8 mouse cellular contexts compared by ENCODE assay signal in genomic region chr8:86585118-86585517, GRCm38 (mm10). TPM values are rescaled to one million over a fixed set of nuclear protein-coding genes. Genes with fewer than 3 reads are reported as not detected.
DNase-seq lines count a peak whose midpoint lies in the region; ATAC-seq and TF ChIP-seq lines count a peak whose summit lies in the region.

No protein-coding gene starts in this region.

- H3K4me2 ChIP-seq in intestine, postnatal 0 days (replicated peaks; ENCODE audit: low read depth) = peak overlapping the region; percentile 82
- peak overlapping the region; percentile 54 for H3K4me2 ChIP-seq in midbrain, embryonic 11.5 days

- H3K9ac ChIP-seq in intestine, postnatal 0 days (ENCODE audit: low read depth, low read length) = no peak overlapping the region; the same call in 1 of the 2 replicates
- peak overlapping the region; percentile 50; the same call in 1 of the 2 replicates for H3K9ac ChIP-seq in midbrain, embryonic 11.5 days (ENCODE audit: low read length)

- no peaks in the 10 kb centered on the region for H3K27me3 ChIP-seq in intestine, postnatal 0 days (replicated peaks; ENCODE audit: control insufficient read depth, insufficient read depth, low read length)
- H3K27me3 ChIP-seq in midbrain, embryonic 11.5 days (ENCODE audit: control insufficient read depth, insufficient read depth, low read length) = no peaks in the 10 kb centered on the region

- H3K9me3 ChIP-seq in intestine, postnatal 0 days (ENCODE audit: control insufficient read depth) = no peaks in the 10 kb centered on the region
- H3K9me3 ChIP-seq in midbrain, embryonic 11.5 days (ENCODE audit: control insufficient read depth, low read length) = no peaks in the 10 kb centered on the region

- H3K36me3 ChIP-seq in intestine, postnatal 0 days (ENCODE audit: control insufficient read depth, insufficient read depth) = no peaks in the 10 kb centered on the region
- no peaks in the 10 kb centered on the region for H3K36me3 ChIP-seq in midbrain, embryonic 11.5 days (ENCODE audit: control insufficient read depth, insufficient read depth, low read length)

- H3K27ac ChIP-seq in intestine, postnatal 0 days (ENCODE audit: low read depth, low read length) = no peak overlapping the region
- H3K27ac ChIP-seq in midbrain, embryonic 11.5 days (ENCODE audit: low read depth, low read length) = no peak overlapping the region

- H3K4me3 ChIP-seq in intestine, postnatal 0 days (ENCODE audit: low read depth, low read length) = peak overlapping the region; percentile 42
- H3K4me3 ChIP-seq in midbrain, embryonic 11.5 days (ENCODE audit: low read depth, low read length) = peak overlapping the region; percentile 31

- TF ChIP-seq CTCF in intestine, postnatal 0 days (IDR thresholded peaks at IDR 0.05; ENCODE audit: low read depth) = peak; percentile 87

- peak; percentile 91 for ATAC-seq in granulocyte monocyte progenitor cell, adult 5-6 weeks (replicated peaks; ENCODE audit: poor library complexity, severe bottlenecking)
- no peak for ATAC-seq in intestine, postnatal 0 days
- peak; percentile 82 for ATAC-seq in midbrain, embryonic 11.5 days (ENCODE audit: low FRiP score)

- no peaks in the 10 kb centered on the region for H3K4me1 ChIP-seq in intestine, postnatal 0 days (replicated peaks; ENCODE audit: control insufficient read depth, insufficient read depth, low read length)
- no peaks in the 10 kb centered on the region for H3K4me1 ChIP-seq in midbrain, embryonic 11.5 days (ENCODE audit: control insufficient read depth, insufficient read depth, low read length)

- 5% methylated on average over 11 of the region's 11 CpGs for WGBS in intestine, postnatal 0 days
- WGBS in midbrain, embryonic 11.5 days = 5% methylated on average over 11 of the region's 11 CpGs

- intact Hi-C loops in left cerebral cortex, postnatal 4 days (cut with DNase I) = loop anchor here (1.0 to 5.0 kb wide), 3 partner anchors 322 to 982 kb away; no protein-coding TSS in a partner anchor

- peak; percentile 87 for DNase-seq in adrenal gland, postnatal 10 days
- DNase-seq in embryo, embryonic 9.5 days (ENCODE audit: extremely low spot score) = peak; percentile 85
- peak; percentile 91 for DNase-seq in left cerebral cortex, postnatal 4 days
- peak; percentile 96 for DNase-seq in midbrain, embryonic 11.5 days (ENCODE audit: low spot score, missing footprints)
- DNase-seq in right cerebral cortex, postnatal 4 days = peak; percentile 91
- DNase-seq in yolk sac, embryonic 10.5 days (ENCODE audit: low spot score) = peak; percentile 74

RNA-seq across cellular contexts. Expression of gene Abcc12, which starts 4.6 kb away (rescaled TPM):
- under 1 TPM; 0.18 to 0.21 TPM for total RNA-seq in adrenal gland, postnatal 10 days (2021)
- total RNA-seq in granulocyte monocyte progenitor cell, adult 5-6 weeks (2014; fragmentation: Nextera tagmentation) = not detected in 2 replicates
- not detected in 2 replicates for total RNA-seq in granulocyte monocyte progenitor cell, adult 5-6 weeks (2017)
- 0.07 TPM in 1 of 2 replicates, not detected in the other for polyA plus RNA-seq in intestine, postnatal 0 days (2015; fragmentation: Nextera tagmentation; extraction: Ambion mirVana)
- under 1 TPM; 0.32 to 0.56 TPM for total RNA-seq in left cerebral cortex, postnatal 4 days (2021)
- 0.04 and 0.05 TPM in 2 replicates for polyA plus RNA-seq in midbrain, embryonic 11.5 days (2014; fragmentation: Nextera tagmentation; extraction: Ambion mirVana)

RNA-seq across cellular contexts. Expression of gene Lonp2, which starts 38.7 kb away (rescaled TPM):
- total RNA-seq in adrenal gland, postnatal 10 days (2021) = 100 to 1,000 TPM; 131 to 138 TPM
- 29.4 and 31.9 TPM in 2 replicates for total RNA-seq in granulocyte monocyte progenitor cell, adult 5-6 weeks (2014; fragmentation: Nextera tagmentation)
- 41.1 and 44.9 TPM in 2 replicates for total RNA-seq in granulocyte monocyte progenitor cell, adult 5-6 weeks (2017)
- 53.5 and 56.7 TPM in 2 replicates for polyA plus RNA-seq in intestine, postnatal 0 days (2015; fragmentation: Nextera tagmentation; extraction: Ambion mirVana)
- 10 to 100 TPM; 56.2 to 56.5 TPM for total RNA-seq in left cerebral cortex, postnatal 4 days (2021)
- 76.8 and 79.4 TPM in 2 replicates for polyA plus RNA-seq in midbrain, embryonic 11.5 days (2014; fragmentation: Nextera tagmentation; extraction: Ambion mirVana)
